7 mouse cellular contexts compared by ENCODE assay signal in the genomic region with DNA sequence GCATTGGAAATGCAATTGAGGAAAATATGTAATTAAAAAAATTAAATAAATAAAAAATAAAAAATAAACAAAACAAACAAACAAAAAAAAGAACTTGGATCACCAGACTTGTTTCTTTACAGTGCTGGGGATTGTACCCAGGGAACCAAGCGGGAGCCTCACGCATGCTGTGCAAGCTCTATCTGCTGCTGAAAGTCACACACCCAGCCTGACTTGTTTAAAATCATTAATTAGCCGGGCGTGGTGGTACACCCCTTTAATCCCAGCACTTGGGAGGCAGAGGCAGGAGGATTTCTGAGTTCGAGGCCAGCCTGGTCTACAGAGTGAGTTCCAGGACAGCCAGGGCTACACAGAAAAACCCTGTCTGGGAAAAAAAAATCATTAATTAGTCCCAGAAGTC. TPM values are rescaled to one million over a fixed set of nuclear protein-coding genes. Genes with fewer than 3 reads are reported as not detected.
DNase-seq lines count a peak whose midpoint lies in the region; ATAC-seq and TF ChIP-seq lines count a peak whose summit lies in the region.
"Not testable (repeated sequence)": the region's sequence is repeated elsewhere in the genome, so short reads cannot be mapped to it uniquely, and the experiment has no call there.

No protein-coding gene starts in this region.

- not testable (repeated sequence) for H3K36me3 ChIP-seq in liver, embryonic 12.5 days; liver, embryonic 13.5 days; liver, embryonic 14.5 days (replicated peaks; ENCODE audit: control insufficient read depth, insufficient read depth, low read depth); liver, embryonic 15.5 days (replicated peaks); liver, embryonic 16.5 days (ENCODE audit: control insufficient read depth, insufficient read depth)

- 84% methylated on average over 5 of the region's 5 CpGs for WGBS in liver, embryonic 12.5 days (ENCODE audit: insufficient replicate concordance)
- WGBS in liver, embryonic 13.5 days (ENCODE audit: insufficient replicate concordance): 83% methylated on average over 5 of the region's 5 CpGs
- 74% methylated on average over 5 of the region's 5 CpGs for WGBS in liver, embryonic 14.5 days (ENCODE audit: insufficient replicate concordance)
- WGBS in liver, embryonic 15.5 days (ENCODE audit: insufficient replicate concordance): 82% methylated on average over 5 of the region's 5 CpGs
- 87% methylated on average over 5 of the region's 5 CpGs for WGBS in liver, embryonic 16.5 days (ENCODE audit: insufficient replicate concordance)

- not testable (repeated sequence) for TF ChIP-seq CTCF in liver, embryonic 14.5 days (IDR thresholded peaks at IDR 0.05; ENCODE audit: low read depth)

- not testable (repeated sequence) for H3K9ac ChIP-seq in liver, embryonic 12.5 days; liver, embryonic 13.5 days; liver, embryonic 14.5 days (replicated peaks); liver, embryonic 15.5 days; liver, embryonic 16.5 days (ENCODE audit: low read depth, low read length)

- H3K27ac ChIP-seq in liver, embryonic 12.5 days: 0 out of 2 replicates have a peak overlapping the region, but pooled peaks have one; percentile 75
- H3K27ac ChIP-seq in liver, embryonic 13.5 days: peak overlapping the region; percentile 86
- peak overlapping the region; percentile 80 for H3K27ac ChIP-seq in liver, embryonic 14.5 days
- peak overlapping the region; percentile 85 for H3K27ac ChIP-seq in liver, embryonic 15.5 days (replicated peaks)
- peak overlapping the region; percentile 84; the same call in 1 of the 2 replicates for H3K27ac ChIP-seq in liver, embryonic 16.5 days (ENCODE audit: low read length)

- not testable (repeated sequence) for H3K4me2 ChIP-seq in liver, embryonic 12.5 days; liver, embryonic 13.5 days; liver, embryonic 14.5 days (ENCODE audit: low read depth); liver, embryonic 15.5 days; liver, embryonic 16.5 days (ENCODE audit: low read depth, low read length)

- not testable (repeated sequence) for ATAC-seq in liver, embryonic 12.5 days; liver, embryonic 15.5 days (ENCODE audit: insufficient read depth)
- ATAC-seq in liver, embryonic 13.5 days (ENCODE audit: low read depth): peak; percentile 61
- ATAC-seq in liver, embryonic 14.5 days (ENCODE audit: insufficient read depth): peak; percentile 49; the same call in 1 of the 2 replicates
- peak; percentile 57 for ATAC-seq in liver, embryonic 16.5 days (ENCODE audit: low read depth)

- H3K27me3 ChIP-seq in liver, embryonic 12.5 days (replicated peaks); liver, embryonic 13.5 days; liver, embryonic 14.5 days (ENCODE audit: control insufficient read depth, insufficient read depth, low read length); liver, embryonic 15.5 days; liver, embryonic 16.5 days (ENCODE audit: control insufficient read depth, insufficient read depth, low read depth, low read length): not testable (repeated sequence)

- not testable (repeated sequence) for H3K4me3 ChIP-seq in liver, embryonic 12.5 days; liver, embryonic 13.5 days (replicated peaks); liver, embryonic 14.5 days (ENCODE audit: insufficient read depth in 1 of 2, low read depth in 2 of 2, low read length in 2 of 2); liver, embryonic 15.5 days (replicated peaks); liver, embryonic 16.5 days (ENCODE audit: low read depth, low read length)

- peaks cover 32% of the 10 kb centered on the region for H3K4me1 ChIP-seq in liver, embryonic 12.5 days
- H3K4me1 ChIP-seq in liver, embryonic 13.5 days (replicated peaks): peaks cover 33% of the 10 kb centered on the region
- peaks cover 23 to 25% of the 10 kb centered on the region in 2 experiments for H3K4me1 ChIP-seq in liver, embryonic 14.5 days (replicated peaks; ENCODE audit: control insufficient read depth in 2 of 2, insufficient read depth in 2 of 2, low read length in 1 of 2)
- peaks cover 34% of the 10 kb centered on the region for H3K4me1 ChIP-seq in liver, embryonic 15.5 days (replicated peaks)
- peaks cover 22% of the 10 kb centered on the region for H3K4me1 ChIP-seq in liver, embryonic 16.5 days (ENCODE audit: control insufficient read depth, low read depth, low read length)

- TF ChIP-seq EP300 in liver, embryonic 14.5 days (IDR thresholded peaks at IDR 0.05; ENCODE audit: low read depth): not testable (repeated sequence)

- DNase-seq in heart, adult 11 months: peak; percentile 56
- DNase-seq in liver: peak; percentile 41
- DNase-seq in liver, embryonic 13.5 days; liver, embryonic 14.5 days (ENCODE audit: low read depth in 3 of 3, low spot score in 3 of 3): not testable (repeated sequence)

- not testable (repeated sequence) for H3K9me3 ChIP-seq in liver, embryonic 12.5 days (replicated peaks); liver, embryonic 13.5 days (replicated peaks); liver, embryonic 14.5 days (ENCODE audit: control insufficient read depth, low read length); liver, embryonic 15.5 days (replicated peaks); liver, embryonic 16.5 days (replicated peaks; ENCODE audit: control insufficient read depth, low read length)

RNA-seq across cellular contexts. Expression of gene Gapvd1, which starts 6.2 kb away (rescaled TPM):
- polyA plus RNA-seq in liver, embryonic 12.5 days (2016; fragmentation: Nextera tagmentation; extraction: Ambion mirVana): 87.3 and 93.7 TPM in 2 replicates
- polyA plus RNA-seq in liver, embryonic 13.5 days (2015; fragmentation: Nextera tagmentation; extraction: Ambion mirVana): 75.0 and 86.9 TPM in 2 replicates
- 20.1 and 22.9 TPM in 2 replicates for polyA plus RNA-seq in liver, embryonic 14.5 days (2012; rRNA removed)
- polyA plus RNA-seq in liver, embryonic 14.5 days (2014; fragmentation: Nextera tagmentation; extraction: Ambion mirVana): 71.8 and 76.6 TPM in 2 replicates
- polyA plus RNA-seq in liver, embryonic 15.5 days (2015; fragmentation: Nextera tagmentation; extraction: Ambion mirVana): 79.9 and 89.4 TPM in 2 replicates
- polyA plus RNA-seq in liver, embryonic 16.5 days (2015; fragmentation: Nextera tagmentation; extraction: Ambion mirVana): 91.2 and 94.6 TPM in 2 replicates

RNA-seq across cellular contexts. Expression of gene Hspa5, which starts 10.5 kb away (rescaled TPM):
- 656 and 672 TPM in 2 replicates for polyA plus RNA-seq in liver, embryonic 12.5 days (2016; fragmentation: Nextera tagmentation; extraction: Ambion mirVana)
- 533 and 680 TPM in 2 replicates for polyA plus RNA-seq in liver, embryonic 13.5 days (2015; fragmentation: Nextera tagmentation; extraction: Ambion mirVana)
- 74.0 and 253 TPM in 2 replicates for polyA plus RNA-seq in liver, embryonic 14.5 days (2012; rRNA removed)
- 461 and 479 TPM in 2 replicates for polyA plus RNA-seq in liver, embryonic 14.5 days (2014; fragmentation: Nextera tagmentation; extraction: Ambion mirVana)
- 509 TPM in 2 replicates for polyA plus RNA-seq in liver, embryonic 15.5 days (2015; fragmentation: Nextera tagmentation; extraction: Ambion mirVana)
- polyA plus RNA-seq in liver, embryonic 16.5 days (2015; fragmentation: Nextera tagmentation; extraction: Ambion mirVana): 538 and 557 TPM in 2 replicates

RNA-seq across cellular contexts. Expression of gene Rabepk, which starts 38.4 kb away (rescaled TPM):
- polyA plus RNA-seq in liver, embryonic 12.5 days (2016; fragmentation: Nextera tagmentation; extraction: Ambion mirVana): 32.5 and 33.2 TPM in 2 replicates
- 30.6 and 31.1 TPM in 2 replicates for polyA plus RNA-seq in liver, embryonic 13.5 days (2015; fragmentation: Nextera tagmentation; extraction: Ambion mirVana)
- 12.3 and 15.3 TPM in 2 replicates for polyA plus RNA-seq in liver, embryonic 14.5 days (2012; rRNA removed)
- polyA plus RNA-seq in liver, embryonic 14.5 days (2014; fragmentation: Nextera tagmentation; extraction: Ambion mirVana): 25.5 and 25.6 TPM in 2 replicates
- 20.1 and 22.3 TPM in 2 replicates for polyA plus RNA-seq in liver, embryonic 15.5 days (2015; fragmentation: Nextera tagmentation; extraction: Ambion mirVana)
- polyA plus RNA-seq in liver, embryonic 16.5 days (2015; fragmentation: Nextera tagmentation; extraction: Ambion mirVana): 17.3 and 22.5 TPM in 2 replicates
